Mouse (Mus musculus) CH12.LX (cell line): Measurements from ENCODE around the gene 4930426L09Rik.

ENCODE experiments used
- CHD2 ChIP-seq: IDR thresholded peaks from 2 replicates; pipeline ENCODE4 v1.6.1; 2011; ENCODE audit warnings: low read length, improper control_type of control experiment
- CTCF ChIP-seq, 2 experiments: IDR thresholded peaks in 1 of 2; conservative IDR thresholded peaks in 1 of 2; 2 replicates each; pipeline ENCODE4 v1.5.1; 2011 to 2012; ENCODE audit warnings: low read depth in 2 of 2, low read length in 2 of 2, improper control_type of control experiment in 1 of 2, inconsistent platforms in 1 of 2, mild to moderate bottlenecking in 1 of 2, moderate library complexity in 1 of 2
- EP300 ChIP-seq: IDR thresholded peaks from 2 replicates; pipeline ENCODE4 v1.6.1; 2011; ENCODE audit warnings: low read length, improper control_type of control experiment
- HCFC1 ChIP-seq: IDR thresholded peaks from 2 replicates; pipeline ENCODE4 v1.6.1; 2012; ENCODE audit warnings: low read depth, mild to moderate bottlenecking, inconsistent platforms, low read length, improper control_type of control experiment
- KAT2A ChIP-seq: IDR thresholded peaks from 2 replicates; pipeline ENCODE4 v1.6.1; 2012; ENCODE audit warnings: low read length, improper control_type of control experiment, inconsistent platforms; ENCODE audit not compliant: insufficient replicate concordance
- MAX ChIP-seq: IDR thresholded peaks from 2 replicates; pipeline ENCODE4 v1.6.1; 2011; ENCODE audit warnings: low read length, improper control_type of control experiment
- MEF2A ChIP-seq: IDR thresholded peaks from 2 replicates; pipeline ENCODE4 v1.6.1; 2014; ENCODE audit warnings: low read depth, mild to moderate bottlenecking, inconsistent platforms, low read length, improper control_type of control experiment, borderline replicate concordance
- POLR2A ChIP-seq: IDR thresholded peaks from 2 replicates; pipeline ENCODE4 v1.6.1; 2011; ENCODE audit warnings: low read depth, mild to moderate bottlenecking, improper control_type of control experiment, low read length
- RCOR1 ChIP-seq: conservative IDR thresholded peaks from 2 replicates; pipeline ENCODE4 v1.6.1; 2012; ENCODE audit warnings: low read depth, mild to moderate bottlenecking, inconsistent platforms, low read length, improper control_type of control experiment
- TCF12 ChIP-seq: IDR thresholded peaks from 2 replicates; pipeline ENCODE4 v1.6.1; 2014; ENCODE audit warnings: low read depth, mild to moderate bottlenecking, inconsistent platforms, low read length, improper control_type of control experiment
- USF1 ChIP-seq: IDR thresholded peaks from 2 replicates; pipeline ENCODE4 v1.6.1; 2014; ENCODE audit warnings: low read depth, mild to moderate bottlenecking, inconsistent platforms, low read length, improper control_type of control experiment
- ZC3H11A ChIP-seq: IDR thresholded peaks from 2 replicates; pipeline ENCODE4 v1.6.1; 2012; ENCODE audit warnings: low read depth, mild to moderate bottlenecking, inconsistent platforms, low read length, improper control_type of control experiment
- ZKSCAN1 ChIP-seq: IDR thresholded peaks from 2 replicates; pipeline ENCODE4 v1.6.1; 2012; ENCODE audit warnings: low read depth, inconsistent platforms, low read length, improper control_type of control experiment, borderline replicate concordance

DNA sequence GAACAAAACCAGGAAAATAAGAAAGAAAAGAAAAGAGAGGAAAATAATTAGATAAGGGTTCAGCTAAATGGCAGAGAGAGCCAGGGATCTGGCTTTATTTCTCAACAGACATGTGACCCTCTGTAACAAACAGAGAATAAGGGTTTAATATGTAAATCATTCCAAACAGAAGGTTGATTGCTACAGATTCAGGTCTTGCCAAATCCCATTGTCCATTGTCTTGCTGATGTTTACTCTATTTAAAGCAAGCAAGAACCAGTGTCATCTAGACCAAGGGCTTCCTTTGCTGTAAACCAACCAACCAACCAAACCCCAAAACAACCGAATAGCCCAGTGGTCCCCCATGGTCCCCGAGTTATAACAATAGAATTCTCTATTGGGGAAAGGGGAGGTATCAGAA is 19.9 kb downstream of the 4930426L09Rik start:
- TF ChIP-seq USF1 (no peak), POLR2A (no peak), KAT2A (no peak), TCF12 (no peak), MAX (no peak), ZKSCAN1 (no peak), EP300 (no peak), MEF2A (no peak), CTCF (conservative IDR thresholded peaks at IDR 0.05 in 1 of 2, IDR thresholded peaks at IDR 0.05 in 1 of 2; ENCODE audit: low read depth in 2 of 2, low read length in 2 of 2) (no peak), ZC3H11A (no peak), HCFC1 (no peak), RCOR1 (no peak), CHD2 (no peak)
